Mouse (Mus musculus): ENCODE data around the gene Caprin2. TPM values are rescaled to one million over a fixed set of nuclear protein-coding genes. Genes with fewer than 3 reads are reported as not detected.

The Caprin2 gene
- total RNA-seq, 1 experiment: 25.7 TPM

- no peak overlapping the region for H3K27ac ChIP-seq (ENCODE audit: insufficient read depth, low read depth, low read length, poor library complexity, severe bottlenecking)
- H3K36me3 ChIP-seq (ENCODE audit: control insufficient read depth, insufficient read depth, low read length, poor library complexity, severe bottlenecking): peaks cover 44% of the 10 kb centered on the region
- H3K9me3 ChIP-seq (ENCODE audit: control insufficient read depth, insufficient read depth, low read depth, low read length): no peaks in the 10 kb centered on the region
- H3K4me3 ChIP-seq (ENCODE audit: insufficient read depth in 1 of 2, low read depth in 1 of 2, low read length in 2 of 2, poor library complexity in 1 of 2, severe bottlenecking in 1 of 2): no peak overlapping the region
- DNase-seq (ENCODE audit: low read depth, low spot score): no peak
- H3K9ac ChIP-seq (ENCODE audit: insufficient read depth, low read depth, low read length, poor library complexity, severe bottlenecking): no peak overlapping the region
- no peak for TF ChIP-seq CHD2 (IDR thresholded peaks at IDR 0.05; ENCODE audit: low read depth, low read length)
- peak; percentile 24; the same call in 1 of the 2 replicates for TF ChIP-seq ZC3H11A (IDR thresholded peaks at IDR 0.05; ENCODE audit: borderline replicate concordance, low read depth, low read length)
- in situ Hi-C loops (cut with MboI; ENCODE audit: low sequenced_read_pairs in 2 of 2, unreplicated experiment in 2 of 2): no loop called here
- H3K4me1 ChIP-seq (ENCODE audit: control insufficient read depth in 2 of 2, insufficient read depth in 2 of 2, low read length in 2 of 2, poor library complexity in 1 of 2): peaks cover 2 to 6% of the 10 kb centered on the region in 2 experiments; a peak in 1 of 4 replicates
Observed at GRCm38 (mm10) chr6:148931281-148931680, 35.2 kb upstream of the Caprin2 start.

- in situ Hi-C loops (cut with MboI; ENCODE audit: low sequenced_read_pairs in 2 of 2, unreplicated experiment in 2 of 2): loop anchor here in 1 of 2 experiments (25.0 kb wide), 1 partner anchor 482 kb away; the partner anchor contains the start of gene Tmtc1
- Histone ChIP-seq H3K36me3 (ENCODE audit: control insufficient read depth, insufficient read depth, low read length, poor library complexity, severe bottlenecking) (peaks cover 4% of the 10 kb centered on the region), H3K4me3 (ENCODE audit: insufficient read depth in 1 of 2, low read depth in 1 of 2, low read length in 2 of 2, poor library complexity in 1 of 2, severe bottlenecking in 1 of 2) (no peak overlapping the region), H3K4me1 (ENCODE audit: control insufficient read depth in 2 of 2, insufficient read depth in 2 of 2, low read length in 2 of 2, poor library complexity in 1 of 2) (peaks cover 0 to 3% of the 10 kb centered on the region in 2 experiments; a peak in 1 of 4 replicates), H3K9me3 (ENCODE audit: control insufficient read depth, insufficient read depth, low read depth, low read length) (no peaks in the 10 kb centered on the region), H3K9ac (ENCODE audit: insufficient read depth, low read depth, low read length, poor library complexity, severe bottlenecking) (no peak overlapping the region), H3K27ac (ENCODE audit: insufficient read depth, low read depth, low read length, poor library complexity, severe bottlenecking) (no peak overlapping the region; the same call in 1 of the 2 replicates)
- no peak for DNase-seq (ENCODE audit: low read depth, low spot score)
- no peak for TF ChIP-seq ZC3H11A (IDR thresholded peaks at IDR 0.05; ENCODE audit: borderline replicate concordance, low read depth, low read length)
- no peak for TF ChIP-seq HCFC1 (IDR thresholded peaks at IDR 0.05; ENCODE audit: borderline replicate concordance, insufficient read depth, low read length)
- TF ChIP-seq ZNF384 (IDR thresholded peaks at IDR 0.05; ENCODE audit: low read depth, low read length): no peak
- no peak for TF ChIP-seq CHD2 (IDR thresholded peaks at IDR 0.05; ENCODE audit: low read depth, low read length)
- TF ChIP-seq MAFK (IDR thresholded peaks at IDR 0.05; ENCODE audit: insufficient read depth, low read depth, low read length): no peak
Observed at GRCm38 (mm10) chr6:148918841-148919398, 22.9 kb upstream of the Caprin2 start.

GRCm38 (mm10) chr6:148917672-148918071 lies 21.6 kb upstream of the Caprin2 start:
- no peak for TF ChIP-seq CHD2 (IDR thresholded peaks at IDR 0.05; ENCODE audit: low read depth, low read length)
- TF ChIP-seq MAFK (IDR thresholded peaks at IDR 0.05; ENCODE audit: insufficient read depth, low read depth, low read length): no peak
- no peak for TF ChIP-seq ZC3H11A (IDR thresholded peaks at IDR 0.05; ENCODE audit: borderline replicate concordance, low read depth, low read length)
- no peak for TF ChIP-seq ZNF384 (IDR thresholded peaks at IDR 0.05; ENCODE audit: low read depth, low read length)
- TF ChIP-seq HCFC1 (IDR thresholded peaks at IDR 0.05; ENCODE audit: borderline replicate concordance, insufficient read depth, low read length): no peak
- DNase-seq (ENCODE audit: low read depth, low spot score): no peak
- peaks cover 4% of the 10 kb centered on the region for H3K36me3 ChIP-seq (ENCODE audit: control insufficient read depth, insufficient read depth, low read length, poor library complexity, severe bottlenecking)
- no peak overlapping the region for H3K9ac ChIP-seq (ENCODE audit: insufficient read depth, low read depth, low read length, poor library complexity, severe bottlenecking)
- in situ Hi-C loops (cut with MboI; ENCODE audit: low sequenced_read_pairs in 2 of 2, unreplicated experiment in 2 of 2): loop anchor here in 1 of 2 experiments (25.0 kb wide), 1 partner anchor 480 kb away; the partner anchor contains the start of gene Tmtc1
- H3K27ac ChIP-seq (ENCODE audit: insufficient read depth, low read depth, low read length, poor library complexity, severe bottlenecking): no peak overlapping the region
- H3K4me1 ChIP-seq (ENCODE audit: control insufficient read depth in 2 of 2, insufficient read depth in 2 of 2, low read length in 2 of 2, poor library complexity in 1 of 2): peaks cover 0 to 3% of the 10 kb centered on the region in 2 experiments; a peak in 1 of 4 replicates
- H3K9me3 ChIP-seq (ENCODE audit: control insufficient read depth, insufficient read depth, low read depth, low read length): no peaks in the 10 kb centered on the region
- no peak overlapping the region for H3K4me3 ChIP-seq (ENCODE audit: insufficient read depth in 1 of 2, low read depth in 1 of 2, low read length in 2 of 2, poor library complexity in 1 of 2, severe bottlenecking in 1 of 2)

- TF ChIP-seq MAFK (IDR thresholded peaks at IDR 0.05; ENCODE audit: insufficient read depth, low read depth, low read length): no peak
- TF ChIP-seq ZNF384 (IDR thresholded peaks at IDR 0.05; ENCODE audit: low read depth, low read length): no peak
- TF ChIP-seq CHD2 (IDR thresholded peaks at IDR 0.05; ENCODE audit: low read depth, low read length): no peak
- TF ChIP-seq ZC3H11A (IDR thresholded peaks at IDR 0.05; ENCODE audit: borderline replicate concordance, low read depth, low read length): no peak
- TF ChIP-seq HCFC1 (IDR thresholded peaks at IDR 0.05; ENCODE audit: borderline replicate concordance, insufficient read depth, low read length): no peak
- Histone ChIP-seq H3K9me3 (ENCODE audit: control insufficient read depth, insufficient read depth, low read depth, low read length) (no peaks in the 10 kb centered on the region), H3K4me3 (ENCODE audit: insufficient read depth in 1 of 2, low read depth in 1 of 2, low read length in 2 of 2, poor library complexity in 1 of 2, severe bottlenecking in 1 of 2) (no peak overlapping the region), H3K4me1 (ENCODE audit: control insufficient read depth in 2 of 2, insufficient read depth in 2 of 2, low read length in 2 of 2, poor library complexity in 1 of 2) (peaks cover 0 to 3% of the 10 kb centered on the region in 2 experiments; a peak in 1 of 4 replicates), H3K27ac (ENCODE audit: insufficient read depth, low read depth, low read length, poor library complexity, severe bottlenecking) (no peak overlapping the region), H3K9ac (ENCODE audit: insufficient read depth, low read depth, low read length, poor library complexity, severe bottlenecking) (no peak overlapping the region), H3K36me3 (ENCODE audit: control insufficient read depth, insufficient read depth, low read length, poor library complexity, severe bottlenecking) (peaks cover 4% of the 10 kb centered on the region)
- DNase-seq (ENCODE audit: low read depth, low spot score): no peak
- in situ Hi-C loops (cut with MboI; ENCODE audit: low sequenced_read_pairs in 2 of 2, unreplicated experiment in 2 of 2): loop anchor here in 1 of 2 experiments (25.0 kb wide), 1 partner anchor 480 kb away; the partner anchor contains the start of gene Tmtc1
Observed at GRCm38 (mm10) chr6:148916817-148917216, 20.8 kb upstream of the Caprin2 start.

All from ES-E14 (cell line).